Mouse (Mus musculus) lung, postnatal 0 days (tissue): ENCODE results near the gene Pym1.

Source experiments
- CTCF ChIP-seq: IDR thresholded peaks from 2 replicates; pipeline ENCODE4 v1.5.1; 2016; ENCODE audit warnings: antibody characterized with exemption, mild to moderate bottlenecking
- EP300 ChIP-seq: IDR thresholded peaks from 2 replicates; pipeline ENCODE4 v1.6.1; 2016; ENCODE audit warnings: antibody characterized with exemption, mild to moderate bottlenecking, control low read depth

- TF ChIP-seq CTCF: no peak
- no peak for TF ChIP-seq EP300
Observed at GRCm38 (mm10) chr10:128705317-128705693, 42.4 kb upstream of the Pym1 start.
